Mouse (Mus musculus) mouse trophoblast stem cell (cell line): Measurements from ENCODE around the gene Mpp5.

Experiments used
- in situ Hi-C, 2 experiments: fragments of 300-500 bp; cut with MseI, MboI; formaldehyde crosslinking; loops; 2 replicates in 1 of 2; 3 replicates in 1 of 2; pipeline ENCODE4 v1.15.1; 2025

Gene Mpp5

DNA sequence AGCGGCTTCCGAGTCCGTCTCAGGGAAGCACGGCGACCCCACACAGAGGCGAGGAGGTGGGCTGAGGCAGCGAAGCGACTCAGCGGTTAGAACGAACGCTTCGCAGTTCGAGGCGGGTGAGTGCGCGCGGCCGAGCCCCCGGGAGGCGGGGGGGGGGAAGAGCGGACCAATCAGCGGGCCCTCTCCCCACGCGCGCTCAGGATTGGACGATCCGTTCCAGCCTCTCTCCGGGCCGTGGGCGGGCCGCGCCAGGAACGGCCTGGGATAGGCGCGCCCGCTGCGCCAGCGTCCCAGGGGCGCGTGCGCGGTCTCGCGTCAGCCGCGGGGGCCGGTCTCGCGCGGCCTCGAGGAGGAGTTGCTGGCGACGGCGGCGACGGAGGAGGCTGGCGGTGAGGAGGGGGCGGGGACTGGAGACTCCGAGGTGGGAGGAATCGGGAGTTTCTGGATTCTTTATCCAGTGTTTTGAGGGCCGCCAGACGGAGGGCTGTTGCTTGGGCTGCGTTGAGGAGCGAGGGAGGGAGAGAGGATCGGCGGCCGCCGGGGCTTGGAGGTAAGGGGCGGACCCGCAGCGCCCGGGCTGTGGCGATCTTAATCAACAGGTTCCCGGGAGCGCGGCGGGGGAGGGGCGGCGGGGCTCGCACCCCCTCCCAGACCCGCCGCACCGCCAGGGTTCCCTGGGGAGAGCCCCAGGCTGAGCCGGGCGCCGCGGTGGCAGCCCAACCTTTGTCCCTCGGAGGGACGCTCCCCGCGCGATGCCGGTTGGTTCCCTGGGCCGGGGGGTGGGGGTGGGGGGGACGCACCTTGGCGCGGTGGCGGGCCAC is at the start of gene Mpp5:
Gene Mpp5, plus strand, starts transcription at position 351 of the 821 bp plus-strand sequence.
- in situ Hi-C loops = no loop called here

DNA sequence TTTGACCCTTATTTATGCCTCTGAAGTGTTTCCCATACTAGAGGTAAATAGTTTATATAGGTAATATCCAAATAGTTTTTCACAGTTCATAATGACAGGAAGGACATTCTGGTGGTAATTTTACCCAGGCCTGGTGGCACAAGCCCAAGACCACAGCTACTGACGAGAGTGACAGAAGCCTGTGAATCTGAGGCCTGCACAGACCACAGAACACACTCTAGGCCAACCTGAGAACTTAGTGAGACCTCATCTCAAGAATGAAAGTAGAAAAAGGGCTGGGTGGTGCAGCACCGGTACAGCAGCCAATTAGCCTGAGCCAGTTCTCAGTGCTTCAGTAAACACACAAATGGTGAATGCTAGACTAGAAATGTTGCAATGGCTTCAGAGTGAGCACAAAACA is 30.9 kb upstream of the Mpp5 start:
- in situ Hi-C loops = no loop called here

DNA sequence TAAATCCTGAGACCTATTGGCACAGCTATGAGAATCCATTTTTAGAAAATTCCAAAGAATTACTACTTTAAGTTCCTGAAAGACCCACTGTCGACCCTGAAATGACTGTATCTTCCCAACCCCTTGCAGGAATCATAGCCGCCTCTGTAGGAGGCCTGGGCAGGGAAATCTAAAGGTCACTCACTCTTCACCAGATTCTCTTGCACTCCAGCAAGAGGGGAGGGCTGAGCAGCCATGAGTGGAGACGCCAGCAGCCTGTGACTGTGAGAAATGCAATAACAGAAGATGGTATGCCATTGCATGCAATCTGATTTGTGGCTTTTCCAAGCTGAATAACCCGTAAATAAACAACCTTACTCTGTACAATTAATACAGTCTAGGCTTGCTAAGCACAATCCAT is 21.0 kb upstream of the Mpp5 start:
- in situ Hi-C loops = no loop called here

GRCm38 (mm10) chr12:78739633-78740032 is 9.1 kb upstream of the Mpp5 start:
- in situ Hi-C loops = no loop called here

DNA sequence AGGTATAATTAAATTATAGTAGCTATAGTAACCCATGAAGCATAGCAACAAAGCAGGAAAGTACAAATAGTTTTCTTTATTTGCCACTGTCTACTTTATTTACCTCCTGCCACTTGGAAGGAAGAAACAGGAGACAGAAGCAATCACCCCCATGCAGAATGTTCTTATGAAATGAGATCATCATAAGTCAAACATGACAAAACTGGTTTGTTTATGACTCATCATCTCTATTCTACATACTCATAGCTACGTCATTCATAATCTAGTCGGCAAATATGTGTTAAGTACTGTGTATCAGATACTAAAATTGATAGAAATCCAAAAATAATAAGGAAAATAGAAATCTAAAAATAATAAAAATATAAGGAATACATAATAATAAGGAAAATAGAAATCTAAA is 8.4 kb upstream of the Mpp5 start:
- in situ Hi-C loops = no loop called here

DNA sequence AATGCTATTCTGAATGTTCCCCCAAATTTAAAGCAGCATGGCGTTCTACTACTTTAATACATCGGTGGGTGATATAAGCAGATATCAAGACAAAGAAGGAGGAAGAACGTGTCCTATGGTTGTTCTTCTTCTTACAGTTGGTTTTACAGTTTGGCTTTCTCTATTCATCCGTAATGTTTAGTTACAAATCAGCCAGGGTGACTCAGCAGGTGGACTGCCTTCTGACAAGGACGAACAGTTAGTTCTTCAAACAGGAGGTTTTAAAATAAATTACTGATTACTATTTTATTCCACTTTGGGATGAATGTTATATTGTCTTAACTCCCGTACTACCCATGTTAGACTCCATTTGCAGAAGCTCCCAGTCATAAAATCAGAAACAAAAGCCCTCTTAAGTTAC is 2.5 kb upstream of the Mpp5 start:
- in situ Hi-C loops = no loop called here

GRCm38 (mm10) chr12:78747406-78747805 is 1.3 kb upstream of the Mpp5 start:
- in situ Hi-C loops = no loop called here

- in situ Hi-C loops = no loop called here
These were observed 594 bp upstream of the Mpp5 start for GRCm38 (mm10) chr12:78748113-78748512.

GRCm38 (mm10) chr12:78749378-78749801 is 683 bp downstream of the Mpp5 start:
- in situ Hi-C loops = no loop called here

DNA sequence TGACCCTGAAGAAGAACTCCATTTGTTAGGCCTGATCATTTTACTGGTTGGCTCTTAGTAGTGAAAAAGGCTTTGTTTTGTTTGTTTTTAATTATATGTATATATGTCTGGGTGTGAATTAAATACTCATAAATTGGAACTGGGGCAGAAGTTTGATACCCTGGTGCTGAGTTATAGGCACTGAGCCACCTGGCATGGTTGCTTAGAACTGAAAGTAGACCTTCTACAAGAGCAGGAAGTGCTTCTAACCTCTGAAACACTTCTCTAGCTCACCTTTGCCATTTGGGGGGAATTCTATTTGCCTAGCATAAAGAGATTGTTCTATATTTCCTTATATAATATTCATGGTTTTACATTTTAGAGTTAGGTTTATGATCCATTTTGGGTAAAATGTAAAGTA is 13.3 kb downstream of the Mpp5 start:
- in situ Hi-C loops = no loop called here

DNA sequence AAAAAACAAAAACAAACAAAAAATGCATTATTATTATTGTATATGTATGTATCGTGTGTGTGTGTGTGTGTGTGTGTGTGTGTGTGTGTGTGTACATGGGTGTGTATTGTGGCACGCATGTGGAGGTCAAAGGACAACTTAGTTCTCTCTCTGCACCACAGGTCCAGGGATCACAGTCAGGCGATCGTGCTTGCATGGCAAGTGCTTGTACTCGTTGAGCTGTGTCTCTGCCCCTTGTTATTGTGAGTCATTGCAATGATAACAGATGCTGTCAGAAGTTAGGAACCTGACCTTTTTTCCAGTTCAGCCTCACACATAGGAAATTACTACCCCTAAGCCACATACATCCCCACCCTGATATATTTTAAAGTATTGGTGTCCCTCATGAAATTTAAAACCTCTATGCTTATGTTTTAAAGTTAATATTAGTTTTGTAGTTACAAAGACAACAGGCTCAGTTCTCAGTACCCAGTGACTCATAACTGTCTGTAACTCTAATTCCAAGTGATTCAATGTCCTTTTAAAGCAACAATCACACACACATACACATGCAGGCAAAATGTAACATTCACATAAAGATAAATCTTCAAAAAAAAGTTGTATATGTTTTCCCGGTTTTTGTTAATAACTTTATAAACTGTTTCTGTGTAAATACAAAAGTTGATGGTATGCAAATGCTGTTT is 20.5 kb downstream of the Mpp5 start:
- in situ Hi-C loops = no loop called here

- in situ Hi-C loops = no loop called here
These were observed 24.5 kb downstream of the Mpp5 start for GRCm38 (mm10) chr12:78773211-78773610.

- in situ Hi-C loops = no loop called here
These were observed 29.2 kb downstream of the Mpp5 start for GRCm38 (mm10) chr12:78777916-78778315.

DNA sequence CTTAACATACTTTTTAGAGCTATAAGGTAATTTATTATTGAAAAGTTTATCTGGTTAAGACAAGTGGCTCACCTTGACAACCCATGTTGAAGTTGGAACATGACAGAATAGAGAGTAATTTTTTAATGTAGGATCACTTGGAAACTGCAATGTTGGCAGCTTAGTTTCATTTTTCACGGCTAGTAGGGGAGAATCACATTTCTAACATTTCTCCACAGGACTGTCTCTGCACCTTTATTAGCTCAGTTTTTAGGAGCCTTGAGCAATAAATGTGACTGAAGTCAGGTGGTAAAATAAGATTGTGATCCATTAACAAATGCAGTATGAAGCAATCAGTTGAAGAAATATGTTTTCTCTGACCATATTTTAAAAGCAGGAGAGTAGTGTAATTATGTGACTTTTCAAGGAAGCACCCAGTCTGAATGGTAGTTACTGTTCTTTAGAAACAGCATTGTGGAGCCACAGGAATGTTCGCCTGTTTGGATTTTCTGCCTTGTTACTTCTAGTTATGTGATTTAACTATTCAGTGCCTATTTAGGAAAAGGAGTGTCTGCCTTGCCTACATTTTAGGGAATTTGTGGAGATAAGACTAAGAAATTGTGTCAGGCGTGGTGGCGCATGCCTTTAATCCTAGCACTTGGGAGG is 29.8 kb downstream of the Mpp5 start:
- in situ Hi-C loops = no loop called here

GRCm38 (mm10) chr12:78788266-78788873 is 39.7 kb downstream of the Mpp5 start:
- in situ Hi-C loops = no loop called here

GRCm38 (mm10) chr12:78790791-78791190 is 42.1 kb downstream of the Mpp5 start:
- in situ Hi-C loops = no loop called here

DNA sequence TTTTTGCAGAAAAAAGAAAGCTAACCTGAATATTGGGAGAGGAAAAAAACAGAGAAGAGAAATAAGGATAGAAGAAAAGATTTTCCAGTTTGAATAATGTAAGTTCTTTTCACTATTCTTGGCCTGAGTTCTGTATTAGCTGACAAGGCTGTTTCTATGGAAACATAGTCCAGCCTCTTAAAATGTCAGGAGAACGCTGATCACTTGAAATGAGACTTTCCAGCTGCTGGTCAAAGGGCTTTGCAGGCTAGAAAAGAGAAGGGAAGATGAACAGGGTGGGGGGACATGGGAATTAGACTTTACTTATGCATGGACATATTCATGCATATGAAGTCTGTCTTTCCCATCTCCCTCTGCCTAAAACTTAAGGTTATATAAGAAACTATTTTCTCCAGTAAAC is 45.5 kb downstream of the Mpp5 start:
- in situ Hi-C loops = no loop called here

DNA sequence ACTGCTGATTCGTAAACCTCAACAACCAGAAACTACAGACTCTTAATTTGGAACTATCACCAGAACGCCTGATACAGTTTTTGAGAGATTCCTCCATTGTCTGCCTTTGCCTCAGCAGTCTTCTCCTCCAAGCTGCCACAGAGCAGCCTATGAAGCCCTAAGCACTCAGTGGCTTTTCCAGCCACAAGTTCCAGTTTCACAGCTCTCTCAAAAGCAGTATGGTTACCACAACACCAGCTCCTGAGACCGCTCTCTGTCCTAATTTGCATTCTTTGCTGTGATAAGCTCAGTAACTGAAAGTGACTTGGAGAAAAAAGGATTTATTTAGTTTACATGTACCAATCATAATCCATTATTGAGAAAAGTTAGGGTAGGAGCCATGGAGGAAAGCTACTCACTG is 51.3 kb downstream of the Mpp5 start:
- in situ Hi-C loops = no loop called here

GRCm38 (mm10) chr12:78801836-78802235 is 53.1 kb downstream of the Mpp5 start:
- in situ Hi-C loops = no loop called here

GRCm38 (mm10) chr12:78814437-78814836 is 65.7 kb downstream of the Mpp5 start:
- in situ Hi-C loops = no loop called here

- in situ Hi-C loops = no loop called here
These were observed 85.8 kb downstream of the Mpp5 start for GRCm38 (mm10) chr12:78834496-78834895.

- in situ Hi-C loops = no loop called here
These were observed 91.2 kb downstream of the Mpp5 start for GRCm38 (mm10) chr12:78839906-78840305.
